Mouse (Mus musculus): Measurements from ENCODE around the gene Med27.

Gene Med27

DNA sequence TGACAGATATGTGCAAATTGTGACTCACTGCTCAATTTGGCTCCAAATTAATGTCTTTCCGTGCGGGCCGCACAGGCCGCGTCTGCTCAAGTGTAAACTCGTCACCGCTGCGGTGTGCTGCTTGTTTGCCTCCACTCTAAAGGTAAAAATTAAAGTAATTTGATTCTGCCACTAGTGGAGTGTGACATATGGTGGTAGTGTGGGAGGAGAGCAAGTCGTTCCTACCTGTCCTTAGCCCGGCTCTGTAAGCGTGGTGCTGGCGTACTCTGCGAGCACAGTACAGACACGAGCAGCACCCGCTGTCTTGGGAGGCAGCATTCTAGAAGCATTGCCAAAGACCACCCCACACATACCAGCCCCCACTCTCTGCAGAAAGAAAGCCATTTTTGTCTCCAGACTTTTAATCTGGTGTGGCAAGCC, 121.9 kb downstream of the Med27 start:
- no peak for DNase-seq (ENCODE audit: low read depth, low spot score)

- DNase-seq (ENCODE audit: low read depth, low spot score) = no peak
These were observed 126.4 kb downstream of the Med27 start for GRCm38 (mm10) chr2:29472952-29473437.

- DNase-seq (ENCODE audit: low read depth, low spot score) = no peak
These were observed 127.3 kb downstream of the Med27 start for GRCm38 (mm10) chr2:29473907-29474306.

- no peak for DNase-seq (ENCODE audit: low read depth, low spot score)
These were observed 130.1 kb downstream of the Med27 start for GRCm38 (mm10) chr2:29476702-29477101.

- DNase-seq (ENCODE audit: low read depth, low spot score) = no peak
These were observed 135.2 kb downstream of the Med27 start for GRCm38 (mm10) chr2:29481856-29482255.

DNA sequence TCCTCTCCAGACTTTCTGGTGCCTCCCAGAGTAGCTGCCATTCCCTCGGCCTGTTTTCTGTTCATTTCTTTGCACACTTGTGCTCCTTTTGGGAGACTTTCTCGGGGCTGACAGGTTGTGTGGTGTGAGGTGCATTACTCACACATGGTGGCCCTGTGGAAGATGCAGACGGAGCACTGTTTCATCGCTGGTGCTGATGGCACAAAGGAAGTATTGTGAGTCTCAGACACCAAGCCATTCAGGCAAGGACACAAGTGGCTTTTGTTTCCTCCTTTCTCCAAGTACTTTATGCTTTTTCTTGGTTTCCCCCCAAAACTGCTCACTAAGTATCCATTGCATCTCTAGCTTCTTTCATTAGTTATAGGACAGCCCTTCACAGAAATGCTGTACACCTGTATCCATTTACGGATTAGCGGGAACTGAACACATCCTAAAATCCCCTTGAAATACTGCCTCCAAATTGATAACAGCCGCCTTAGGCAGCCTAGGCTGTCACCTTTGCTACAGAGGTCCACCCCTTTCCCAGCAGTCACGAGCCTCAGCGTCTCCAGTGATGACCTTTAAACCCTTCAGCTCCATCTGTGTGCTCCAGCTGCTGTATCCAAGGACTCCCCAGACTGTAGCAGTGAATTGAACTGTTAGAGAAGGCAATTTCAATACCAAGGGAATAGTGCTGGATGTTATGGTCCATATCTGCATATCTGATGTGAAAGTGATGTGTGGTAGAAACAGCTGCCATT, 136.5 kb downstream of the Med27 start:
- DNase-seq (ENCODE audit: low read depth, low spot score) = no peak

- DNase-seq (ENCODE audit: low read depth, low spot score) = no peak
These were observed 138.9 kb downstream of the Med27 start for GRCm38 (mm10) chr2:29485519-29485918.

DNA sequence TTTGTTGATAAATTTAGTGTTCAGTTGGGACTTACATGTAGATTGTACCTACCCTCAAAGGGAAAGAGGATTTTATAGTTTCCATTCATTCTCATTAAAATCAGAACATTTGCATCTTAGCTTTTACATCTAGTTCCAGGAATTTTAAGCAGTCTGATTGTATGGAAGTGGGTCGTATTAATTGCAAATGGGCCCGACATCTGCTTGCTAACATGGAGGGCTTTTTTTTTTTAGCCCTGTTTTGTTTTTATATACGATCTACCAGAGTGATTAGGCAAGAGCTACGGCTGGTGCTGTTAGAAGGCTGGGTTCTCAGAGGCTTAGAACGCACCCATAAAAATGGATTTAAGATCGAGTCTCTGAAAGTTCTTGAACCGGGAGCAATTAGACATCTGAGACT, 139.9 kb downstream of the Med27 start:
- DNase-seq (ENCODE audit: low read depth, low spot score) = no peak

- DNase-seq (ENCODE audit: low read depth, low spot score) = no peak
These were observed 141.0 kb downstream of the Med27 start for GRCm38 (mm10) chr2:29487652-29488051.

DNA sequence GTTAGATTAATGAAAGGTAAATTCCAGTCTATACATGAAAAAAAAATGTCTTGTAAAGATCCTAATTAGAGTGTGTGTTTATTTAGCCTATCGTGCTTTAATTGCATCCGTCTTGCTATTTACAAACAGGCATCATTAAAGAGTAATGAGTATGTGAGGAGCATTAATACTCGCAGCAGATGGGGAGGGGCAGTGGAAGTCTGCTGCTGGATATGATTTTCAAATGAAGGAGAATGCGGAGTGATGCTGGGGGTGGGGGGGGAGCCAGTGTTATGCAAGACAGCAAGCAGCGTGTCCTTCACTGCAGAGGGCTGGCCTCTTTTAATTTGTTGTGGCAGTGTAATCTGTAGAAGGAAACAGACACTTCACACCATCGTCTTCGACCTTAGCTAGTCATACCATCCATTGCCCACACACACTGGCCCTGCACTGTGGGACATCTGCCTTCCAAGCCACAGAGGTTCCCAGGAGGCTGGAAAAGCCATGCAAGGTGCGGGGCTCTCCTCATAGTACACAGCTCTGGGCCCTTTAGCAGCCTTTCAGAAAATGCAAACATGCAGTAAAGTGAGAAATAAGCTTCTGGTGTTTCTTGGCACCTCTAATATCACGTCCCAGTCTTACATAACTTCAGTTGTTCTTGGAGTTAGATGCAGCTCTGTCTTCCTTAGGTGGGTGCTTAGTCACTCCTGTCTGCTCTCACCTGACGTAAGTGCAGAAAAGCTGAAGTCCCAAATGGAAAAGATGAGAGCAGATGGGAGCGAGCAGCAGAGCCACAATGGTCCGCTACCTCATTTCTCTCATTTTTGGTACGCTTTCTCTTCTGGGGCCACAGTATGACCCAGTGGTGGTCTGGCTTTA, 142.0 kb downstream of the Med27 start:
- no peak for DNase-seq (ENCODE audit: low read depth, low spot score)

DNA sequence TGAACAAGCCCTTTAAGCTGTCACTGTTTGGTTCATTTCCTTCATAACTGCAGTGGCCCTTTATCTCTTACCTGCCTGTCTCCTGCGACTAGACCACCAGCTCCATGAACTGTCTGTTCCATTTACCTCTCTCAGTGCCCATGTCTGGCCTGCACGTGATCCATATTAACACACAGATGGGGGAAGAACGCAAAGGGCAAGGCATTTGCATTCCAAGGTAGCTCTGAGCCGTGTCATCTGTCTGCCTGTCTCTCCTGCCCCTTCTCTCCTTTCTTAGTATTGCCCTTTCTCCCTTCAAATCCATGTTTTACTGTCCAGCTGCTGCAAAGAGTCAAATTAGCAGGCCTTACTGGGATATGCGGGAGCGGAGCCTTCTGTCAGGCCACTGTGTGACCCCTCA, 145.0 kb downstream of the Med27 start:
- DNase-seq (ENCODE audit: low read depth, low spot score) = no peak

GRCm38 (mm10) chr2:29493396-29494031, 146.9 kb downstream of the Med27 start:
- DNase-seq (ENCODE audit: low read depth, low spot score) = no peak

GRCm38 (mm10) chr2:29495271-29495670, 148.7 kb downstream of the Med27 start:
- DNase-seq (ENCODE audit: low read depth, low spot score) = no peak

DNA sequence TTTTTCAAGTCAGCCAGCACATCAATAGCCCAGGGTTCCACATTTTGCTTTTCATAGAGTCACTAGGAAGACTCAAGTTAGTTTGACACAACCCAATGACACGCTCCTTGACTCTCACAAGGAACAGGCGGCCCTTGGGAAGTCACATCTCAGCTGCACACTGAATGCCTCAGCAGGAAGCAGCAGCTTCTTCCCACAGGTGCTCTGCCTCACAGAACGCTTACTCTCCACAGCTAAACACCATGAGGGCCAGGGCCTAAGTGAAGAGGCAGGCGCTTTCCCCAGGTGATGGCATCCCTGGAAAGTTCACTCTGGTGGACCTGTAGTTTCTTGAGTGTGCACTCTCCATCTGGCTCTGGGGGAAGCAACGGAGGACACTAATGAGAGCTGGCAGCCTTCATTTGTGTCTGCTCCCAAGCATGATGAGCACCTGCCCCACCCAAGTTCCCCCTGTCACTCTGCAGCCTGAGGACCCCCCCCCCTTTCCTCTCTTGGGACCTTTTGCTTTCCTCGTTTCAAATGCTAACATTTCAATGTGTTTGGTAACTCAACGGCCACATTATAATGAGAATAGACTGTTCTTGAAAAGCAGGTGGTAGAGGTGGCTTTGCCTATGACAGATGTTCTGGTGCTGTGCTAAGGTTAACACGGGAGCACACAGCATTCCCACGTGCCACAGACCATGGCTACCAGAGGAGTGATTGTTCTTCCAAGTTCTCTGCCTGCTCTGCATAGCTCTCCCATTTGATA, 154.2 kb downstream of the Med27 start:
- DNase-seq (ENCODE audit: low read depth, low spot score) = no peak

DNA sequence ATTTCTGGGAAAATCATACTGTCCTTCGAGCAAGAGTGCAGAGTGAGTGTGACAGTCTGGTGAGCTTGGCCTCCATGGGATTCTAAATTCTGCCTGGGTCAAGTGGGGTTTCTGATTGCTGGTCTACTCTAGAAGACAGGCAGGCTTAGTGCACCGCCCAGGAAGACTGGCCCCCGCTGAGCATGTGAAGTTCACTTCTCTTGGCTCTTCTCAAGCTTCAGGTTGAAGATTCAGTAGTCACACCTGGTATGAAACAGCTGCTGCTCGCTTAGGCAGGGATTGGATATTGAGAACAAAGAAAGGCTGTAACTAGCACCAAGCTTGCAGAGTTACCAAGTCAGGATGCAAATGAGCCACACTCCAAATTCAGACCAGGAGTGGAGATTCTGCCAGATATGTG, 154.8 kb downstream of the Med27 start:
- DNase-seq (ENCODE audit: low read depth, low spot score) = no peak

DNA sequence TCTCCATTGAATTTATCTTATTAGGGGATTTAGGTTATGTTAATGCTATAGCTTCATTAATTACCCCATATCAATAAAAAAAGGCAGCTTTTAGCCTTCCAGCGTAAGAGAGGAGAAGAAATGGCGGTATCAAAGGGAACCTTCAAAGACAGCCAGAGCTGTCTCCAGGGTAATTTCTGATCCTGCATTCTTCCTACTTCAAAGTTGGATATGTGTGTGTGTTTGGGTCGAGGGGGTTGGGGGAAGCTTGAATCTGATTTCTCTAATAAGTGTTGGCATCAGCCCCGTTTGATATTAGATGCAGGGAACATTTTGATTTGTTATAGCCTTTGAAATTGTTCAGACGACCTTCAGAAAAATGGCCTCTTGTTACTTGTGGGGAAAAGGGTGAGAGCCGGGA, 158.2 kb downstream of the Med27 start:
- no peak for DNase-seq (ENCODE audit: low read depth, low spot score)

DNA sequence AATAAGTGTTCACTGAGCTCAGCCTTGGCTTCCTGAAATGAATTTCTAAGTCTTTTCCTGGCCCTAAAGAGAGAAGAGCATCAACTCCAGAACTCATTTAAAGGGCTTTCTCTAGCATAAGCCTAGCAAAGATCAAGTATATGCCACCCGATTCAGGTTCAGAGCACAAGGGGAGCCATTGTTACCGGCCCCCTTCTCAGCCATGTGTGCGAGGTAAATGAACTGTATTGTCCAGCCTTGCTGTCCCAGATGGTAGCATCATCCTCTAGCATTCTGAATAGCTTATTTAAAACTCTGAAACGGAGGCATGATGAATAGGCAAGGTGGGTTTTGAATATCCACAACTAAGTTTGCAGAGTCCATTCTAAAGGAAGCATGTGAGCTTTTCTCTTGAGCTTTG, 159.8 kb downstream of the Med27 start:
- DNase-seq (ENCODE audit: low read depth, low spot score) = no peak

- no peak for DNase-seq (ENCODE audit: low read depth, low spot score)
These were observed 166.5 kb downstream of the Med27 start for GRCm38 (mm10) chr2:29513131-29513530.

- no peak for DNase-seq (ENCODE audit: low read depth, low spot score)
These were observed 168.2 kb downstream of the Med27 start for GRCm38 (mm10) chr2:29514836-29515235.

- no peak for DNase-seq (ENCODE audit: low read depth, low spot score)
These were observed 169.3 kb downstream of the Med27 start for GRCm38 (mm10) chr2:29515831-29516447.

- no peak for DNase-seq (ENCODE audit: low read depth, low spot score)
These were observed 170.1 kb downstream of the Med27 start for GRCm38 (mm10) chr2:29516621-29517170.

All from embryo, embryonic 11.5 days (tissue).